Mouse (Mus musculus) gastrocnemius, postnatal 4 days (tissue): ENCODE results near the gene Noxo1. TPM values are rescaled to one million over a fixed set of nuclear protein-coding genes. Genes with fewer than 3 reads are reported as not detected.

Experiments used
- DNase-seq, 2 experiments: peaks; one replicate each; pipeline ENCODE4 v3.0.0; 2021 to 2022; ENCODE audit warnings: low spot score in 2 of 2, mixed read lengths in 2 of 2
- total RNA-seq, 2 experiments: library from RNA; stranded (reverse); gene quantifications; 2 replicates each; pipeline ENCODE4 v1.2.3; 2021

The Noxo1 gene
- total RNA-seq, 2 experiments from 2014 or later = 2.2 to 3.3 TPM

DNA sequence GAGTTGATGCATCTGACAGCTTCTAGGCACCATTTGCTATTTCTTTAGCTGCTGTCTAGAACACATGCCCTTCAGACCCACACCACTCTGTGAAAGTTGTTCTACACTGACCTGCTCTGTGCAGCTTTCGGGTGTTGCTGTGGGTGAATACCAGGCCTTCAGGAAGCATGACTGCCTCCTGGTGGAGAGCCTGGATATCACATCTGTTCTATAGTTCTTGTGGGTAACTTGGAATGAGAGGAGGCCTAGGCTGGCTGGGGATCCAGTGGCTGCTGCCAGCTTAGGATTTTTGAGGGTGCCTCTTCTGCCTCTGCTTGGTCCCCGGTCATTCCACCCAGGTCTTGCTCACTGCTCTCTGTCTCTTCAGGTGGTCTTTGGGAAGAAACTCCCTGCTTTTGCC is 19.8 kb upstream of the Noxo1 start:
- peak; percentile 54 to 74 for DNase-seq

DNA sequence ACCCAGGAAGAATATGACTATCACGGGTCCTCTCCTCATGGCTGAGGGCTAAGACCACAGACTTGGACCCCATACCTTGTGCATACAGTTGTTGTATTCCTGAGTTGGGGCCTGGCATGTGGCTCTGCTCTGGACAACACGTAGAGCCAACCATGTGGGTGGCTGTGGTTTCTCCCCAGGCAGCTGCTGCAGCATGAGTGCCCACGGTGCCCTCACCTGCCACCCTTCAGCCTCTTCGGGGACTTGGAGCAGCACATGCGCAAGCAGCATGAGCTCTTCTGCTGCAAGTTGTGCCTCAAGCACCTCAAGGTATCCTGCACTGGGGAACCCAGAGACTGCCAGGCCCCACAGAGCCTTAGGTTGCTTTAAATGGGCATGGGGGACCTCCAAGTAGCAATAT is 19.2 kb upstream of the Noxo1 start:
- DNase-seq = no peak

DNA sequence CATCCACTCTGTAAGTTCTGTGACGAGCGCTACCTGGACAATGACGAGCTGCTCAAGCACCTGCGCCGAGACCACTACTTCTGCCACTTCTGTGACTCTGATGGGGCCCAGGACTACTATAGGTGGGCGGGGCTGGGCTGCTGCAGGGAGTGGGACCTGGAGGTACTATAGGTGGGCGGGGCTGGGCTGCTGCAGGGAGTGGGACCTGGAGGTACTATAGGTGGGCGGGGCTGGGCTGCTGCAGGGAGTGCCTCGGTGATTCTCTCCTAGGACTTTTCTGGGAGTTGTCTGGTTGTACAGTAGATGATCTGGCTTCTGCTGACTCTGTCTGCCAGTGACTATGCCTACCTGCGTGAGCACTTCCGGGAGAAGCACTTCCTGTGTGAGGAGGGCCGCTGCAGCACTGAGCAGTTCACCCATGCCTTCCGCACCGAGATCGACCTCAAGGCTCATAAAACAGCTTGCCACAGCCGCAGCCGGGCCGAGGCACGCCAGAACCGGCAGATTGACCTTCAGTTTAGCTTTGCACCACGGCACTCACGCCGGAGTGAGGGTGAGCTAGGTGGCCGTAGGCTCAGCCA is 18.4 kb upstream of the Noxo1 start:
- no peak for DNase-seq

DNA sequence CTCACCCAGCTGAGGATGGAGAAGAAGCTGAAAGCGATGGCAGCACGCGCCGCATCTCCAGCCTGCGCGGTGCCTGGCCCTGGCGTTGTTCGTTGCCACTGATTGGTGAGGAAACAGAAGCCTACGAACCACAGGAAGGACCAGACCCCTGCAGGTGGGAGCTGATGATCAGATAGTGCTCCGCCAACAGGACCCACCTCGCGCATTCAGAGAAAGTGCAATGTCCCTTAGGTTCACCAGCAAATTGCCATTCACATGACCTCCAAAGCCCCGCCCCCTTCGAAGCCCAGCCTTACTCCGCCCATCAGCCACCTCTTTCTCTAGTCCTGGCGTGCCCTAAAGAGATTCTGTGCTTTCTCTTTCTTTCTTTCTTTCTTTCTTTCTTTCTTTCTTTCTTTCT is 9.5 kb upstream of the Noxo1 start:
- DNase-seq = no peak

DNA sequence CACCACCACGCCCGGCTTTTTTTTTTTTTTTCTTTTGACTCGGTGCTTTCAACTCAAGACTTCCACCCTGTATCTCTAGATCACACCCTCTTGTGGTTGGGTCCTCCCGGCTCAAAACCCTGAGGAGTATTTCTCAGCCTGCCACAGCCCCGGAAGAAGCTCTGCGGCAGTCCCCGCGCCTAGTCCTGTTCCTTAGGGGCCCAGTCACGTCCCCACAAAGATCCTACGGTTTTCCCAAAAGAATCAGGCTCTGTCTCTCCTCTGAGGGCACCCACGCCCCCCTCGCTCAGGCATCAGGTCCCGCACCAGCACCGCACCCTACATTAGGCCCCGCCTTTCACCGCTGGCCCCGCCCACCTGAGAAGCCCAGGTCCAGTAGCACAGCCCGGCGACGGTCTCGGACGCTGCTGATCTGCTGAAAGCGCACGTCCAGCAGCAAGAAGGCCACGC is 8.9 kb upstream of the Noxo1 start:
- DNase-seq = no peak

DNA sequence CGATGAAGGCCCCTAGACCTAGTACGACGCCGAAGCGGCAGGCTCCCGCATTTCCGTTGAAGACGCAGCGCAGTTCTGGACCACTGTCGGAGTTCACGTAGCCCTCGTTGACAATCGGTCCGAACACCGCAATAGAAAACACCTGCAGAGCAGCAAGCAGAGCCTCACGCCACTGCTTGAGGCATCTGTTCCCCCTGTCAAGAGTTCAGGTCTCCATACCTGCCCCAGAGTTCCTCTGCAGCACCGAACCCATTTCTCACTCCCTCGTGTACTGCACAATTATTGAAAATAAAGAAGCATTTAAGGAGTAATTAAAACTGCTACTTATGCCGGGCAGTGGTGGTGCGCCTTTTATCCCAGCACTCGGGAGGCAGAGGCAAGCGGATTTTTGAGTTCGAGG is 8.4 kb upstream of the Noxo1 start:
- no peak for DNase-seq

DNA sequence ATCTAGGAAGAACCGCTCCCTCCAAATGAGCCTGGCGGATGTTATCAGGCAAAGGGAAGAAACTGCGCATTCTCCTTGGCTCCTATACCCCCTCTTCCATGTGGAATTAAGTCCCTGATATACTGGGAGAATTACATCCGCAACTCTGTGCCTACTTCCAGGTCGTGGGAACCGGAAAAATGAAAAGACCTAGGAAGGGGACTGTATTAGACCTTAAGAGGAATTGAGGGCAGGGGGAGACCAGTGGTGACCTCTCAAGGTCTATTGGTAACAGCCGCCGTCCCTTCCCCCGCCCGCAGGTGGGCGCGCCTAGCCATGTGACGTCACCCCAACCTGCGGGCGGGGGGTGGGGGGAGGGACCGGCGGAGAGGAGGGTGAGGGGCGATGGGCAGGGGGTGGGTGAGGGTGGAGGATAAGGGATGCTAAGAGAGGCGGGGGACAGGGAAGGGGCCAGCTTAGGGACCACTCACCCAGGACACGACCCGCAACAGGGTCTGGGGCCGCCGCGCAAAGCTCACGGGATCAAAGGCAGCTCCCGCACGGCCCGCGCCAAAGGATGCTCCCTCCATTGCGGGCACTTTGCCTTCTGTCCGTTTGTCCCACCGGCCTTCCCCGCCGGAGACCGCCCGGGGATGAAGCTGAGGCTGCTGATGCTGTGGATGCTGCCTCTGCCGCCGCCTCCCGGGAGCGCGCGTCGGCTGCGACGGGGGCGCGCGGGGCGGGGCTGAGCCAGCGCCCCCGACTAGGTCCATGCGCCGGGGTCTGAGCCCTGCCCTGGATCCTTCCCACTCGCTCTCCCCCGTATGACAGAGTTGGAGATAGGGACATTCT is 6.6 kb upstream of the Noxo1 start, which contains the start of gene Syngr3:
Gene Syngr3 (minus strand): TSS at position 705 of the 831 bp plus-strand sequence.
- no peak for DNase-seq

DNA sequence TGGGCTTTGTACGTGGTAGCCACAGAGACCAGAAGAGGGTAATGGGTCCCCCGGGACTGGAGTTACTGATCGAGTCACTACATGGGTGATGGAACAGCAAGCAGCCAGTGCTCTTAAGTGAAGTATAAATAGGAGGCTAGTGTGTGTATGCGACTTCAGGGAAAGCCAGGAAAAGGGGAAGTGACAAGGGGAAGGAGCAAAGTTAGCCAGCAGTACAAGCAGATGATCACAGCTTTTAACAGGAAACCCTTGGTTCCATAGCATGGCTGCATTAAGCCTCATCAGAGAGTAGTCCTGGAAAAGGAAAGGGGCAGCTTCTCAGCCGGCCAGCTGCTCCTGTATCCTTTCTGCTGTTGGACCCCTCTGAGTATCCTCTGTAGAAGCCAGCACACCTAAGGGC is 3.6 kb upstream of the Noxo1 start:
- no peak for DNase-seq

DNA sequence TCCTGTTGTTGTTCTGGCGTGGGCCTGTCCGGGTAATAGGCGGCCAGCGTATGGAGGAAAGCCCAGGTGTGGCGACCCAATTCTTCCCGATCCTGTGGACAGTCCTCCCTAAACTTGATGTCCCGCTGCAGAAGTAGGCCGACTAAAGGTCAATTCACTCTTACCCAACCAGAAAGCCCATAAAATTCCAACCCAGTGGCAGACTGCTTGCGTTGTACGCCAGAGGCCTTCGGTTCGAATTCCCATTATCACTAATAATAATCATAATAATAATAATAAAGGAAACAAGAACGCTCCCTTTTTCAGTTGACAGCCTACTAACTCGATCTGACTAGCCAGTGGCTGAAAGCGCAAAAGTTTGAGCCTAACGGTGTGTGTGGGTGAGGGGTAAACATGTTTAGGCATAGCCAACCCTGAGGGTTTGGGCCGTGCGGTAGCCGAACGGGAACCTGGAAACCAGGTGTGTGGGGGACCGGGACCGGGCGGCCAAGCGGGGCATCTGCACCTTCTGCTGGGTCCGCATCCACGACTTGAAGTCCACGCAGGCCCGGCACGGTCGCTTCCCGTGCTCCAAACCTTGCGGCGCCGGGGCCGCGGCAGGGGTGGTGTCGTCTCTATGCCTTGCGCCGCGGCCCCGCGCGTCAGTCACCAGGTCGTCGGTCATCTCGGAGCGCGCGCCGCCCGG is 566 bp upstream of the Noxo1 start:
- no peak for DNase-seq

DNA sequence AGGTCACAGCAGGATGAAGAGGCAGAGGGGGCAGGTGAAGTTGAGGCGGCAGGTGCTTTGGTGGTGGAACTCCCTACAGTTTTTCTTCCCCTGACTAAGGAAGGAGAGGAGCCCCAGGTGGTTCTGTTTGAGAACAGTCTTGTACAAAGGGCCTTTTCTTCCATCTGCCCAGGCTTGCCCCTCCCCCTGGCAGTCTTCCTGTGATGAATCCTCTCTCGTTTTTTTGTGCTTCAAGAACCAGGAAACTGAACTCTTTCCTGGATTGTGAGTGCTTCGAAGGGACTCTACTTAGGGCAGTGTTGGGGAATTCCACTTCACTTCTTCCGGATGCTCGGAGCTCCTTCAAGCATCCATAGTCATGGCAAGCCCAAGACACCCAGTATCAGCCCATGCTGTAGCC is 2.0 kb downstream of the Noxo1 start:
- DNase-seq = no peak

DNA sequence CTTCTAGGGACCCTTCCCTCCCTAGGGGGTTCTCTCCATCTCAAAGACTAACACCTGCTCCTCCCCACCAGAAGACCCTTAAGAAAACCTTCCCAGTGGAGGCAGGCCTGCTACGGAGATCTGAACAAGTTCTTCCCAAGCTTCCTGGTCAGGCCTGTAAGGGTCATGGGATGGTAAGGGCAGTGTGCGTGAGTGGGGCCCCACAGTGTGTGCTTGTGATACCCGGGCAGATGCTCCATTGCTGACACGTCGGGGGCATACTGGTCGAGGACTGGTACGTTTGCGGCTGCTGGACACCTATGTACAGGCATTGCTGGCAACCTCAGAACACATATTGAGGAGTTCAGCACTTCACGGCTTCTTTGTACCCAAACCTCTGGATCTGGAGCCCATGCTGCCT is 2.7 kb downstream of the Noxo1 start:
- no peak for DNase-seq

DNA sequence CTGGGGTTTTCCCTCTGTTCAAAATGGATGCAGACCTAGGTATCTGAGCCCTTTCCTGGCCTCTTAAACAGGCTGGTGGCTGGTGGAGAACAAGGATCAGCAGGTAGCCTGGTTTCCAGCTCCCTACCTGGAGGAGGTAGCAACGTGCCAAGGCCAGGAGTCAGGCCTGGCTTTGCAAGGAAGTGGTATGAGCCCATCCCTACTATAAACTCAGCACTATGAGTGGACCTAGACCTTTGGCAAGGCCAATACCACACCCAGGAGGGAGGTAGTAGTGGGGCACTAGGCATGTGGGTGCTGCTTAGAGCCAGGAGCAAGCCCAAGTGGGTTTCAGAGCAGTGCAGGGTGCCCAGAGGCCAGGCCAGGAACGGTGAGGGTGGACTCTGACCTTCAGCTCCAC is 3.4 kb downstream of the Noxo1 start:
- DNase-seq = no peak

DNA sequence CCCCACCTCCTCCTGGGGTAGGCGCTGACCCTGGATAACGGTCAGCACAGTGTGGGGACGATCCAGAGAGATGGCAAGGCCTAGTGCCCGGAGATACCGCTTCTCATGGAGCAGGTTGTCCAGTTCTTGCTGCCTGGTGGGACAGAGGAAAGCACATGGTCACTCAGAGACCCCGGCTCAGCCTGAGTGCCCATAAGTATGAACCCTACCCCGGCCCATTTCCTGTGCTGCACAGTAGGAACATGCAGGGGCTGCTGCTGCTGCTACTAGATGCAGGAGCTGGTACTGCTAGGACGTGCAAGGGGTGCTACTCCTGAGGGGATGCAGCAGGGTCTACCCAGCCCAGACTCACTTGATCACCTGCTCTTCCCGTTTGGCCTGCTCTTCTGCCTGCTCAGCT is 5.2 kb downstream of the Noxo1 start:
- no peak for DNase-seq

DNA sequence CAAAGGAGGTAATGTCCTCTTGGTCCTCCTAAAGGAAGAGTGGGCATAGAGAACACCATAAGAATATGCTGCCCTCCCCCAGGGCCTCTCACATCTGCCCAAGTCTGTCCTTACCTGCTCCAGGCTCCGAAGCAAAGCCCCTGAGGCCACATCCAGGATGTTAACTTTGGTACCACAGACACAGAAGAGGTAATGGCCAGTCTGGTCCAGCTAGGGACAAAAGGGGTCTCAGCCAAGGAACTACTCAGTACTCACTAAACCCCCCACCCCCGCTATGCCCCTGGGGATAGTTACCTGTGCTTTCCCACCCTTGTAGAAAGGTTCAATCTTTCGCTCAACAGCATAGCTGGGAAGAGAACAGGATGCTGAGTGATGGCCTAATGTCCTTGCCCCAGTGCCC is 9.8 kb downstream of the Noxo1 start:
- DNase-seq = no peak

DNA sequence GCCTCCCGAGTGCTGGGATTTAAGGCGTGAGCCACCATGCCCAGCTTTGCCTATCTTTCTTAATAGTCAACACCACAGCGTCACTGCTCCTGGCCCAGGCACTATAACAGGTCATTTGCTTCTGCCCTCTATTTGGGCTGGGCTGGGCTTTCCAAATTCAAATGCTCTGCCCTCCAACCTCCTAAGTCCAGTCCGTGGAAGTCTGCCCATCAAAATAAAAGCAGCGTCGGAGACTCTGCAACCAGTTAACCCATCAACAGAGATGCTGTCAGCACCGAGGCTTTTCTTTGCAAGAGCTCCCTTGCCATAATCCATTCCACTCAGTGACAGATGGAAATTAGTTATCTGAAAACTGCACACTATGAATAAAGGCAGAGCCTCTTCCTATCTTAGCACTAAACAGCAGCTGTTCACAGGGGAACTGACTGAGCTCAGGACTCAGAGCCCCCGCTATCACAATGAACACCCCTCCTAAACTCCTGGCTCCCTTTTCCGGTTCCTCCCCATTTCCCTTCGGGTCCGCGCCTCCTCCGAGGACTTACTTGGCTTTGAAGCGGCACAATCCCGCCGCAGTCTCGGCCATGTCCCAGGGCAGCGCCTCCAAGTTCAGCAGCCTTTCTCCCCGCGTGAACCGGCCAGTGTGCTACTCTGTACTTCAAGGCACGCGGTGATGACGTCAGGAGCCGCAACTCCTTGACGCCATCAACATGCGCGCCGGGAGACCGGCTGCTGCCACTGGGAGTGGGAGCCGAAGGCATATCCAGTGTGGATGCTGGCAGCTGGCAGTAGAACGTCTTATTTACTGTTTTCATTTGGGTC is 11.2 kb downstream of the Noxo1 start, which contains the start of gene Tbl3:
Gene Tbl3 (minus strand): TSS at position 679 of the 819 bp plus-strand sequence.
- peak; percentile 82 to 90 for DNase-seq

DNA sequence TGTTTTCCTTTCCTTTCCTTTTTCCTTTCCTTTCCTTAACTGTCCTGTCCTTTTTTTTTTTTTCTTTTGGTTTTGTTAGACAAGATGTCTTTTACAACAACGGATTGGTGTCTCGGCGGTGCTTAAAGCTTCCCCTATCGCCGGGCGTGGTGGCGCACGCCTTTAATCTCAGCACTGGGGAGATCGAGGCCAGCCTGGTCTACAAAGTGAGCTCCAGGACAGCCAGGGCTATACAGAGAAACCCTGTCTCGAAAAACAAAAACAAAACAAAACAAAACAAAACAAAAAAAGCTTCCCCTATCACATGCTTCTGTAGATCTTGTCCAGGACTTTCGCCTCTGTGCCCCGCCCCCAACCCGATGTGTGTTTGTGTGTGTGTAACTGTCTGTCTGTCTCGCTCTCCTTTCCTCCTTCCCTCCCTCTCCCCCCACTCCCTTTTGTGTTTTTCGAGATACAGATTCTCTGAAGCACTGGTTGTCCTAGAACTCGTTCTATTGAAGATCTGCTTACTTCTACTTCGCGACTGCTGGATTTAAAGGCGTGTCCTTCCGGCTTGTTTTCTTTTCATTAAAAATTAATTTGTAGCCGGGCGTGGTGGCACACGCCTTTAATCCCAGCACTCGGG is 11.9 kb downstream of the Noxo1 start:
- no peak for DNase-seq

DNA sequence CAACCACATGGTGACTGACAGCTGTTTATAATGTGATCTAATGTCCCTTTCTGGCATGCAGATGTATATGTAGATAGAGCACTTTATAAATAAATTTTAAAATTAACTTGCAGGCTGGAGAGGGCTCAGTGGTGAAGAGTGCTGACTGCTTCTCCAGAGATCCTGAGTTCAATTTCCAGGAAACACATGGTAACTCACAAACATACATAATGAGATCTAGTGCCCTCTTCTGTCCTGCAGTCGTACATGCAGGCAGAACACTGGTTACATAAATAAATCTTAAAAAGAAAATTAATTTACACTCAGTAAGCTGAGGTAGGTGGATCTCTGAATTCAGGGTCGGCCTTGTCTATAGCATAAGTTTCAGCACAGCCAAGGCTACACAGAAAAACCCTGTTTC is 12.6 kb downstream of the Noxo1 start:
- no peak for DNase-seq

DNA sequence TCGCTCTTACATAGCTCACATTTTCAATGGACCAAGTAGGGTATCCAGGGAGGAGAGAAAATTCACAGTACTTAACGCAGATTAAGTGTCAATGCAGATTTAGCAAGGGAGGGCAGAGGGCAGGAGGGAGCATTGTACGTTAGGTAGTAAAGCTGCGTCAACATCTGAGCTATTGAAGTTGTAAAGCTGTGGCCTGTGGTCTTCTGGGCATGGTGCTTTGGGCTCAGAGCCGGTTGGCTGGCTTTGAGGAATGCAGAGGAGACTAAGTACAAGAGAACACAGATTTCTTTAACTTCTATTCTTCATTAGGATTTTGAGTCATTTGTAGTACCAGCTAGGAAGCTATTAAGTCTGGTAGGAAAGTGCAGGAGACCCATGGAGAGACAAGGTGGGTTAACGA is 19.5 kb downstream of the Noxo1 start:
- DNase-seq = no peak

DNA sequence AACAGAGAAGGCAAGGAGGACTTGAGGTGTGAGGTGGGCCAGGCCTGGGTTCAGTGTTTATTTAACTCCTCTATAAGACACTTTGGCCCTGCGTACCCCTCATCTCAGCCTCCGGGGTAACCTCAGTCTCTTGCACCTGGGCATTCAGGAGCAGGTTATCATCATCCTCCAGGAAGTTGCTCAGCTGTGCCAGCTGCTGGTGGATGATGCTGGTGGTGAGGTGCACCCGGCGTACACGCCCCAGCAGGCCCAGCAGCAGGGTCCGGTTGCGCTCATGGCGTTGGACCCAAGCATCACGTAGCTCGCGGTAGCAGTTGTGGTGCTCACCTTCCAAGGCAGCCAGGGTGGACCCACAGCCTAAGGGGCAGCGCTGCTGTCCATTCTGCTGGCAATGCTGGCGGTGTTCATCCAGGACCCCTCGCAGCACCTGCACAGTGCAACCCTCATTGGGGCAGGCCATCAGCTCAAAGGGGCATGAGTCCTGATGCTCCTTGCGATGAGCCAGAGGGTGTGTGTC is 20.2 kb downstream of the Noxo1 start:
- no peak for DNase-seq

DNA sequence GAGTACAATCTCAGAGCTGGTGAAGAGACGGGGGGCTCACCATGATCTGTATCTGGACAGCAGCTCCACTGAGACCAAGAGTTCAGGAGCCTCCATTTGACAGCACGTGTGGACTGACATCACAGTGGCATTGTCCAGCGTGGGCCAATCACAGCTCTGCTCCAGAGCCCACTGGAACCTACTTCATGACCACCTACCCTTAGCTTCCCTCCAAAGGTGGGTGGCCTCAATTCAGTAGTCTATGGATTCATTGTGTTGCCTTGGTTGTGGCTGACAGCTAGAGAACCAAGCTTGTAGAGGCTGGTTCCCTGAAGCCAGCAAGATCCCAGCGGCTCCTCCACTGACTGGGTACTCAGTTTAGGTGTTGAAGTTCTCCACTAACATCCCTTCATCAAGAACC is 21.9 kb downstream of the Noxo1 start, which contains the start of the genes Rnf151 and Rps2:
Gene Rnf151 (minus strand): TSS at position 121 of the 400 bp plus-strand sequence.
Gene Rps2 (plus strand): TSS at position 174 of the 400 bp plus-strand sequence.
- no peak for DNase-seq
